Mouse (Mus musculus): Measurements from ENCODE around the gene Ehd4.

The Ehd4 gene

GRCm38 (mm10) chr2:120154361-120154894 lies at the start of gene Ehd4:
TSS of gene Ehd4 (minus strand) at chr2:120154606.
- DNase-seq, result peak; percentile 99

- no peak for DNase-seq
Measured at GRCm38 (mm10) chr2:120203742-120204141, 49.3 kb upstream of the Ehd4 start.

- DNase-seq, result no peak
Measured at GRCm38 (mm10) chr2:120200077-120200476, 45.7 kb upstream of the Ehd4 start.

GRCm38 (mm10) chr2:120188174-120188573 lies 33.8 kb upstream of the Ehd4 start:
- DNase-seq, result no peak

- no peak for DNase-seq
Measured at GRCm38 (mm10) chr2:120187583-120187982, 33.2 kb upstream of the Ehd4 start.

GRCm38 (mm10) chr2:120185527-120186276 lies 31.3 kb upstream of the Ehd4 start:
- DNase-seq, result no peak

- no peak for DNase-seq
Measured at GRCm38 (mm10) chr2:120178936-120179335, 24.5 kb upstream of the Ehd4 start.

GRCm38 (mm10) chr2:120173718-120174117 lies 19.3 kb upstream of the Ehd4 start:
- peak; percentile 59 for DNase-seq

GRCm38 (mm10) chr2:120171362-120171761 lies 17.0 kb upstream of the Ehd4 start:
- DNase-seq, result no peak

GRCm38 (mm10) chr2:120170726-120171125 lies 16.3 kb upstream of the Ehd4 start:
- peak; percentile 23 for DNase-seq

GRCm38 (mm10) chr2:120169382-120169781 lies 15.0 kb upstream of the Ehd4 start:
- DNase-seq, result no peak

- no peak for DNase-seq
Measured at GRCm38 (mm10) chr2:120167763-120168162, 13.4 kb upstream of the Ehd4 start.

GRCm38 (mm10) chr2:120165474-120165873 lies 11.1 kb upstream of the Ehd4 start:
- no peak for DNase-seq

GRCm38 (mm10) chr2:120159434-120159833 lies 5.0 kb upstream of the Ehd4 start:
- DNase-seq, result no peak

GRCm38 (mm10) chr2:120158846-120159245 lies 4.4 kb upstream of the Ehd4 start:
- DNase-seq, result no peak

GRCm38 (mm10) chr2:120158016-120158415 lies 3.6 kb upstream of the Ehd4 start:
- DNase-seq, result no peak

GRCm38 (mm10) chr2:120157606-120158005 lies 3.2 kb upstream of the Ehd4 start:
- DNase-seq, result no peak

GRCm38 (mm10) chr2:120153586-120154360 lies 633 bp downstream of the Ehd4 start:
- no peak for DNase-seq

GRCm38 (mm10) chr2:120150571-120150970 lies 3.8 kb downstream of the Ehd4 start:
- DNase-seq, result no peak

GRCm38 (mm10) chr2:120149634-120150033 lies 4.8 kb downstream of the Ehd4 start:
- DNase-seq, result no peak

- DNase-seq, result no peak
Measured at GRCm38 (mm10) chr2:120147999-120148398, 6.4 kb downstream of the Ehd4 start.

- no peak for DNase-seq
Measured at GRCm38 (mm10) chr2:120147364-120147763, 7.0 kb downstream of the Ehd4 start.

GRCm38 (mm10) chr2:120146543-120146942 lies 7.9 kb downstream of the Ehd4 start:
- no peak for DNase-seq

- no peak for DNase-seq
Measured at GRCm38 (mm10) chr2:120144390-120144789, 10.0 kb downstream of the Ehd4 start.
